Mouse (Mus musculus): Measurements from ENCODE around the gene Fgfr1op. TPM values are rescaled to one million over a fixed set of nuclear protein-coding genes. Genes with fewer than 3 reads are reported as not detected.
A peak's percentile ranks its signal among the peaks of the same experiment; 100 is the strongest.
"Not testable (repeated sequence)": the region's sequence is repeated elsewhere in the genome, so short reads cannot be mapped to it uniquely, and the experiment has no call there.

Fgfr1op gene
- polyA plus RNA-seq, 1 experiment: 4.9 TPM

- not testable (repeated sequence) for H3ac ChIP-seq (ENCODE audit: control insufficient read depth, insufficient read length, low read depth); H3K27me3 ChIP-seq (ENCODE audit: control insufficient read depth, insufficient read depth, insufficient read length); H3K79me3 ChIP-seq (ENCODE audit: low read depth); H3K79me2 ChIP-seq (ENCODE audit: control insufficient read depth, insufficient read depth); H3K36me3 ChIP-seq (ENCODE audit: control insufficient read depth, insufficient read depth)
- H3K4me3 ChIP-seq (ENCODE audit: insufficient read depth, poor library complexity, severe bottlenecking): peak overlapping the region; percentile 49
These were observed 18.4 kb upstream of the Fgfr1op start for GRCm38 (mm10) chr17:8146931-8147330.

- H3K4me3 ChIP-seq (ENCODE audit: insufficient read depth, poor library complexity, severe bottlenecking): peak within 1 kb of the TSS; percentile 49
- not testable (repeated sequence) for H3K79me3 ChIP-seq (ENCODE audit: low read depth); H3K36me3 ChIP-seq (ENCODE audit: control insufficient read depth, insufficient read depth); H3ac ChIP-seq (ENCODE audit: control insufficient read depth, insufficient read length, low read depth); H3K79me2 ChIP-seq (ENCODE audit: control insufficient read depth, insufficient read depth); H3K27me3 ChIP-seq (ENCODE audit: control insufficient read depth, insufficient read depth, insufficient read length)
These were observed 17.6 kb upstream of the Fgfr1op start, which contains the start of the genes Gm49673 and Rnaset2a for GRCm38 (mm10) chr17:8147439-8148316. Gene Gm49673 (minus strand): TSS chr17:8147788. Gene Rnaset2a (minus strand): TSS chr17:8148097.

- not testable (repeated sequence) for H3K79me3 ChIP-seq (ENCODE audit: low read depth); H3K79me2 ChIP-seq (ENCODE audit: control insufficient read depth, insufficient read depth); H3K4me3 ChIP-seq (ENCODE audit: insufficient read depth, poor library complexity, severe bottlenecking); H3K36me3 ChIP-seq (ENCODE audit: control insufficient read depth, insufficient read depth); H3K27me3 ChIP-seq (ENCODE audit: control insufficient read depth, insufficient read depth, insufficient read length); H3ac ChIP-seq (ENCODE audit: control insufficient read depth, insufficient read length, low read depth)
These were observed 10.3 kb upstream of the Fgfr1op start for GRCm38 (mm10) chr17:8155010-8155409.

- not testable (repeated sequence) for H3K79me3 ChIP-seq (ENCODE audit: low read depth); H3K79me2 ChIP-seq (ENCODE audit: control insufficient read depth, insufficient read depth); H3K36me3 ChIP-seq (ENCODE audit: control insufficient read depth, insufficient read depth); H3ac ChIP-seq (ENCODE audit: control insufficient read depth, insufficient read length, low read depth); H3K27me3 ChIP-seq (ENCODE audit: control insufficient read depth, insufficient read depth, insufficient read length); H3K4me3 ChIP-seq (ENCODE audit: insufficient read depth, poor library complexity, severe bottlenecking)
These were observed 9.3 kb upstream of the Fgfr1op start for GRCm38 (mm10) chr17:8155982-8156381.

GRCm38 (mm10) chr17:8158627-8159026, 6.7 kb upstream of the Fgfr1op start:
- not testable (repeated sequence) for H3K79me3 ChIP-seq (ENCODE audit: low read depth); H3K36me3 ChIP-seq (ENCODE audit: control insufficient read depth, insufficient read depth); H3K79me2 ChIP-seq (ENCODE audit: control insufficient read depth, insufficient read depth); H3K4me3 ChIP-seq (ENCODE audit: insufficient read depth, poor library complexity, severe bottlenecking); H3K27me3 ChIP-seq (ENCODE audit: control insufficient read depth, insufficient read depth, insufficient read length); H3ac ChIP-seq (ENCODE audit: control insufficient read depth, insufficient read length, low read depth)

GRCm38 (mm10) chr17:8160969-8161368, 4.3 kb upstream of the Fgfr1op start:
- H3K27me3 ChIP-seq (ENCODE audit: control insufficient read depth, insufficient read depth, insufficient read length); H3K4me3 ChIP-seq (ENCODE audit: insufficient read depth, poor library complexity, severe bottlenecking); H3K79me3 ChIP-seq (ENCODE audit: low read depth); H3K36me3 ChIP-seq (ENCODE audit: control insufficient read depth, insufficient read depth); H3ac ChIP-seq (ENCODE audit: control insufficient read depth, insufficient read length, low read depth); H3K79me2 ChIP-seq (ENCODE audit: control insufficient read depth, insufficient read depth): not testable (repeated sequence)

- peaks cover 13% of the 10 kb centered on the region for H3K79me2 ChIP-seq (ENCODE audit: control insufficient read depth, insufficient read depth)
- peaks cover 18% of the 10 kb centered on the region for H3K36me3 ChIP-seq (ENCODE audit: control insufficient read depth, insufficient read depth)
- peak overlapping the region; percentile 44 for H3K4me3 ChIP-seq (ENCODE audit: insufficient read depth, poor library complexity, severe bottlenecking)
- peak overlapping the region; percentile 81 for H3ac ChIP-seq (ENCODE audit: control insufficient read depth, insufficient read length, low read depth)
- H3K79me3 ChIP-seq (ENCODE audit: low read depth); H3K27me3 ChIP-seq (ENCODE audit: control insufficient read depth, insufficient read depth, insufficient read length): not testable (repeated sequence)
These were observed 276 bp downstream of the Fgfr1op start for GRCm38 (mm10) chr17:8165608-8165945.

- TF ChIP-seq USF1 (IDR thresholded peaks at IDR 0.05; ENCODE audit: low read depth): peak; percentile 46
- H3K27me3 ChIP-seq (ENCODE audit: control insufficient read depth, insufficient read depth, insufficient read length); H3ac ChIP-seq (ENCODE audit: control insufficient read depth, insufficient read length, low read depth); H3K79me3 ChIP-seq (ENCODE audit: low read depth): not testable (repeated sequence)
- Histone ChIP-seq H3K4me3 (ENCODE audit: insufficient read depth, poor library complexity, severe bottlenecking) (peak overlapping the region; percentile 44), H3K79me2 (ENCODE audit: control insufficient read depth, insufficient read depth) (peaks cover 13% of the 10 kb centered on the region), H3K36me3 (ENCODE audit: control insufficient read depth, insufficient read depth) (peaks cover 22% of the 10 kb centered on the region)
These were observed 676 bp downstream of the Fgfr1op start for GRCm38 (mm10) chr17:8165977-8166376.

- H3K4me3 ChIP-seq (ENCODE audit: insufficient read depth, poor library complexity, severe bottlenecking): peak overlapping the region; percentile 44
- H3ac ChIP-seq (ENCODE audit: control insufficient read depth, insufficient read length, low read depth); H3K27me3 ChIP-seq (ENCODE audit: control insufficient read depth, insufficient read depth, insufficient read length); H3K79me3 ChIP-seq (ENCODE audit: low read depth): not testable (repeated sequence)
- peaks cover 13% of the 10 kb centered on the region for H3K79me2 ChIP-seq (ENCODE audit: control insufficient read depth, insufficient read depth)
- peaks cover 27% of the 10 kb centered on the region for H3K36me3 ChIP-seq (ENCODE audit: control insufficient read depth, insufficient read depth)
These were observed 1.2 kb downstream of the Fgfr1op start for GRCm38 (mm10) chr17:8166454-8166853.

GRCm38 (mm10) chr17:8167436-8167835, 2.1 kb downstream of the Fgfr1op start:
- not testable (repeated sequence) for H3K4me3 ChIP-seq (ENCODE audit: insufficient read depth, poor library complexity, severe bottlenecking); H3K27me3 ChIP-seq (ENCODE audit: control insufficient read depth, insufficient read depth, insufficient read length); H3ac ChIP-seq (ENCODE audit: control insufficient read depth, insufficient read length, low read depth); H3K79me3 ChIP-seq (ENCODE audit: low read depth)
- Histone ChIP-seq H3K36me3 (ENCODE audit: control insufficient read depth, insufficient read depth) (peaks cover 37% of the 10 kb centered on the region), H3K79me2 (ENCODE audit: control insufficient read depth, insufficient read depth) (peaks cover 13% of the 10 kb centered on the region)
